Mouse (Mus musculus) hindbrain, embryonic 12.5 days (tissue): ENCODE results near the gene Ehmt1. TPM values are rescaled to one million over a fixed set of nuclear protein-coding genes. Genes with fewer than 3 reads are reported as not detected.

ENCODE experiments used
- microRNA-seq: library from miRNA; unstranded; fragments of <30 nt; microRNA quantifications from one replicate; pipeline ENCODE4, GENCODE M21; 2017
- polyA plus RNA-seq: library from polyadenylated mRNA; unstranded; fragments of >200 nt; fragmentation: Nextera tagmentation; extraction: Ambion mirVana; gene quantifications from 2 replicates; pipeline ENCODE4 v1.2.1, GENCODE M21; 2016

Ehmt1 gene
- polyA plus RNA-seq, 1 experiment from 2014 or later, result 134 TPM

Small RNA genes within 50 kb of the gene (microRNA-seq; reads per million reads assigned to microRNA genes)
- not detected for gene Gm22875

Other genes starting within 250 kb of the Ehmt1 start
- 5.6 and 6.6 TPM in 2 replicates for gene Cacna1b, start 156.5 kb downstream of the Ehmt1 start, polyA plus RNA-seq
- gene Arrdc1, start 15.6 kb upstream of the Ehmt1 start, polyA plus RNA-seq, result 20.0 and 21.9 TPM in 2 replicates
- gene Zmynd19, start 30.2 kb upstream of the Ehmt1 start, polyA plus RNA-seq, result 19.7 and 20.7 TPM in 2 replicates
- gene Dph7, start 42.8 kb upstream of the Ehmt1 start, polyA plus RNA-seq, result 28.5 and 29.9 TPM in 2 replicates
- gene Mrpl41, start 55.5 kb upstream of the Ehmt1 start, polyA plus RNA-seq, result 141 and 148 TPM in 2 replicates
- 3.8 and 5.0 TPM in 2 replicates for gene Pnpla7, start 56.4 kb upstream of the Ehmt1 start, polyA plus RNA-seq
- 108 and 115 TPM in 2 replicates for gene Nsmf, start 134.7 kb upstream of the Ehmt1 start, polyA plus RNA-seq
- gene Entpd8, start 160.7 kb upstream of the Ehmt1 start, polyA plus RNA-seq, result not detected in 2 replicates
- gene Noxa1, start 175.5 kb upstream of the Ehmt1 start, polyA plus RNA-seq, result 0.14 and 0.22 TPM in 2 replicates